Mouse (Mus musculus) cortical plate, adult 2 months (tissue): ENCODE data around the gene Tmem50a.

Source experiments
- CTCF ChIP-seq: fragments of 200-500 bp; IDR thresholded peaks from 2 replicates; pipeline ENCODE4 v1.5.1; 2011; ENCODE audit warnings: mild to moderate bottlenecking, control low read depth, low read length; ENCODE audit not compliant: insufficient read depth; ENCODE audit errors: extremely low read depth
- POLR2A ChIP-seq: fragments of 200-500 bp; IDR thresholded peaks from 2 replicates; pipeline ENCODE4 v1.6.1; 2011; ENCODE audit warnings: mild to moderate bottlenecking, low read length, control low read depth; ENCODE audit not compliant: insufficient read depth; ENCODE audit errors: extremely low read depth

- TF ChIP-seq CTCF (no peak), POLR2A (0 out of 2 replicates have a peak, but pooled peaks have one; percentile 21)
Observed at GRCm38 (mm10) chr4:134922925-134923244, 8.1 kb upstream of the Tmem50a start.
